Mouse (Mus musculus): ENCODE results near the gene Rasl12. TPM values are rescaled to one million over a fixed set of nuclear protein-coding genes. Genes with fewer than 3 reads are reported as not detected.

Rasl12 gene
- polyA plus RNA-seq, 1 experiment from 2014 or later = 7.3 TPM

DNA sequence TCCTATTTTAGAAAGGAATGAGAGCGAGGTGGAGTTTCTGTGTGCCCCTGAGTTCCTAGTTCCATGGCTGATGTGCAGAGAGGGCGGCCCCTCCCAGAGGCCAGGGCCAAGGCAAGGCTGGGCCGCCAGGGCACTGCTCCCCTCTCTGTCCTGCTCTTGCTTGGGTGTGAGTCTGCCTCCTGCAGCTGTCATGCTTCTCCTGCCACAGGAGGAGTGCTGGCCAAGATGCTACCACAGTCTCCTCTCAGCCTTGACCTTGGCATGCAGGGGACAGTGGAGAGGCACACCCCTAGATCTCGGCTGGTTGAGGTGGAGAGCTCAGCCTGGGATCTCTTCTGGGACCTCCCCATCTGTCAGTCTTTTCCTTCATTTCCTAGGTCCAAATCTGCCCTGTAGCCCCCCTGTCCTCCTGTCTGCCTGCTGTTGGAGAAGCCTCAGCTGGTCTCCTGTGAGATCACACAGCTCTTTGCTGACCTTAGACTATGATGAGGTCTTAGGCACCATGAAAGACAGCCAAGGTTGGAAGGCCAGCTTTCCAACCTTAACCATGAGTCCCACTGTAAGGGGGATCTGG, 17.2 kb upstream of the Rasl12 start:
- Histone ChIP-seq H3K4me1 (no peaks in the 10 kb centered on the region), H3K4me3 (no peak overlapping the region), H3K27ac (no peak overlapping the region), H3K9ac (no peak overlapping the region), H3K36me3 (replicated peaks) (no peaks in the 10 kb centered on the region), H3K9me3 (no peaks in the 10 kb centered on the region), H3K4me2 (no peak overlapping the region), H3K27me3 (replicated peaks) (no peaks in the 10 kb centered on the region)
- WGBS = 78% methylated on average over 4 of the region's 4 CpGs
- ATAC-seq (replicated peaks) = no peak

- WGBS = 84% methylated on average over 6 of the region's 6 CpGs
- ATAC-seq (replicated peaks) = no peak
- Histone ChIP-seq H3K4me2 (no peak overlapping the region), H3K36me3 (replicated peaks) (no peaks in the 10 kb centered on the region), H3K9me3 (no peaks in the 10 kb centered on the region), H3K27ac (no peak overlapping the region), H3K27me3 (replicated peaks) (no peaks in the 10 kb centered on the region), H3K9ac (no peak overlapping the region), H3K4me3 (no peak overlapping the region), H3K4me1 (no peaks in the 10 kb centered on the region)
Measured at GRCm38 (mm10) chr9:65382031-65382750, 16.1 kb upstream of the Rasl12 start.

GRCm38 (mm10) chr9:65382751-65383097, 15.6 kb upstream of the Rasl12 start:
- Histone ChIP-seq H3K27me3 (replicated peaks) (no peaks in the 10 kb centered on the region), H3K4me1 (no peaks in the 10 kb centered on the region), H3K9me3 (no peaks in the 10 kb centered on the region), H3K4me3 (no peak overlapping the region), H3K4me2 (no peak overlapping the region), H3K9ac (no peak overlapping the region), H3K36me3 (replicated peaks) (no peaks in the 10 kb centered on the region), H3K27ac (no peak overlapping the region)
- 68% methylated on average over 3 of the region's 3 CpGs for WGBS
- no peak for ATAC-seq (replicated peaks)

DNA sequence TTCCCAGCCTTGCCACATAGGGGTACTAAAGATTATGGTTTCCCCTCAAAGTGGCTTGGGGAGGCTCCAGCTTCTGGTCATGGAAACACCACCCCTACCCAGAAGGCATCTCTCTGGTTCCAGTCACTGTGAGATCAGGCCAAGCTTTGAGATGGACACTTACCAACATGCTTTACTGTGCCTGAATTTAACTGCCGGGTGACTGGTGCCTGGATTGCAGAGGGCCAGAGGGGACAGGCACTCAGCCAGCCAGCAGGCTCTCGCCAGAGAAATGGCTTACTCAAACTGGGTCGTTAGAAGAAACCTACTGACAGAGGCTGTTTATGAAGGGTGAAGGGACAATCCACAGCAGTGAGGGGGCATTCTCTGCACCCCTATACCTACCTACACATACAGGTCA, 14.0 kb upstream of the Rasl12 start:
- Histone ChIP-seq H3K27me3 (replicated peaks) (peaks cover 5% of the 10 kb centered on the region; the same call in 1 of the 2 replicates), H3K36me3 (replicated peaks) (no peaks in the 10 kb centered on the region), H3K4me2 (no peak overlapping the region), H3K4me3 (no peak overlapping the region), H3K27ac (no peak overlapping the region), H3K4me1 (no peaks in the 10 kb centered on the region), H3K9ac (no peak overlapping the region), H3K9me3 (no peaks in the 10 kb centered on the region)
- 55% methylated on average over 3 of the region's 3 CpGs for WGBS
- no peak for ATAC-seq (replicated peaks)

GRCm38 (mm10) chr9:65386373-65387140, 11.7 kb upstream of the Rasl12 start:
- H3K36me3 ChIP-seq (replicated peaks) = no peaks in the 10 kb centered on the region
- no peak overlapping the region for H3K4me2 ChIP-seq
- peaks cover 26% of the 10 kb centered on the region for H3K27me3 ChIP-seq (replicated peaks)
- no peak overlapping the region for H3K9ac ChIP-seq
- H3K4me1 ChIP-seq = peaks cover 8% of the 10 kb centered on the region; the same call in 1 of the 2 replicates
- WGBS = 42% methylated on average over 8 of the region's 8 CpGs
- no peak for ATAC-seq (replicated peaks)
- H3K9me3 ChIP-seq = 0 out of 2 replicates have a peak, but pooled peaks cover 3% of the 10 kb centered on the region
- H3K4me3 ChIP-seq = no peak overlapping the region
- no peak overlapping the region for H3K27ac ChIP-seq

- peak; percentile 62; the same call in 1 of the 2 replicates for ATAC-seq (replicated peaks)
- 19% methylated on average over 95 of the region's 96 CpGs for WGBS
- Histone ChIP-seq H3K36me3 (replicated peaks) (no peaks in the 10 kb centered on the region), H3K27me3 (replicated peaks) (peaks cover 37% of the 10 kb centered on the region), H3K4me2 (peak overlapping the region; percentile 53), H3K4me3 (peak overlapping the region; percentile 39), H3K4me1 (peaks cover 8% of the 10 kb centered on the region; the same call in 1 of the 2 replicates), H3K27ac (no peak overlapping the region), H3K9me3 (0 out of 2 replicates have a peak, but pooled peaks cover 3% of the 10 kb centered on the region), H3K9ac (no peak overlapping the region)
Measured at GRCm38 (mm10) chr9:65390752-65391612, 7.3 kb upstream of the Rasl12 start.

DNA sequence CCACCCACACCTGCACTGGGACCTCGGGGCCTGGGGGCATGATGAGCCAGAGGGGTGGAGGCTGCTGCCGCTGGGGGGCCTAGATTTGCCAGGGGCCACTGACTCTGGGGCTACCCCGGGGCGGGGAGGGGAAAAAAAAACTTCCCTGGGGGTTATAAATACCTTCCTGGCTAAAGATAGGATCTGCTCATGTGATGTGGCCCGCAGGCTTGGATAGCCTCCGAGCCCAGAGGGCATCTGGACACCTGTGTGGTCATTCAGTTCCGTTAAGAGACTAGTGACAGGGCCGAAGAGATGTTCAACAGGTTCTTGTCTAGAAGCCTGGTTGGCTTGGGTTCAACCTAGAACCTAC, 6.7 kb upstream of the Rasl12 start, which contains the start of gene Kbtbd13:
Gene Kbtbd13 (minus strand): TSS at position 40 of the 352 bp plus-strand sequence.
- no peak for ATAC-seq (replicated peaks)
- Histone ChIP-seq H3K27me3 (replicated peaks) (peaks cover 37% of the 10 kb centered on the region), H3K4me3 (peak within 1 kb of the TSS; percentile 39), H3K4me1 (peaks cover 8% of the 10 kb centered on the region; the same call in 1 of the 2 replicates), H3K36me3 (replicated peaks) (no peaks in the 10 kb centered on the region), H3K9me3 (0 out of 2 replicates have a peak, but pooled peaks cover 3% of the 10 kb centered on the region), H3K27ac (no peak within 1 kb of the TSS), H3K4me2 (peak within 1 kb of the TSS; percentile 53), H3K9ac (no peak within 1 kb of the TSS)
- 48% methylated on average over 8 of the region's 8 CpGs for WGBS

DNA sequence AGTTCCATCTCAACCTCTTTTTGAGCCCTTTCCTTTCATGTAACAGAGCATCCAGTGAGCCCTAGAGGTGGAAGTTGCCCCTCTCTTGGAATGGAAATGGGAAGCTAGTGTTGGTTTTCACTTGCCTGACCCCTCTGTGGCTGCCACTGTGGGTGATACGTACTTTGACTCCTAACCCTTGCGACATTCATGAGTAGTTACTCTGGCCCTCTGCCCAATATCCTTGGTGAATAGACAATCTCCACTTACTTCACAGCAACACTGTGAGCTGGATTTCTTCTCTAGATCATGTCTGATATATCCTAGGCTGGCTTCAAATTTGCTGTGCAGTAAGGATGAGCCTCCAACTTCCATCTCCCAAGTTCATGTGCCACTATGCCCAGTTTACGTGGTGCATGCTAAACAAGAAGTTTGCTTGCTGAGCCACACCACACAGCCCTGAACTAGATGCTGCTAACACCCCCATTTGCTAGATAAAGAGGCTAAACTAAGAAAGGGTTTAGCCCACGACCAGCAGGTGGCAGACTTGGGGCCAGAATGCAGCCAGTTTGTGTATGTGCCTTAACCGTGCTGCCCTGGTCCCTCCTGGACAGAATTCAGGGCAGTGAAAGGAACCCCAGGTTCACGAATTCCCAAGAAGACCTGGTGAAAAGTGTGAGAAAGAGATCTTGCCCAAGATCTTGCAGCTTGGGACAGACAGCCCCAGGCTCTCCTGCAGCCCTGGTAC, 5.5 kb upstream of the Rasl12 start:
- no peak overlapping the region for H3K4me3 ChIP-seq
- H3K36me3 ChIP-seq (replicated peaks) = no peaks in the 10 kb centered on the region
- 0 out of 2 replicates have a peak, but pooled peaks cover 3% of the 10 kb centered on the region for H3K9me3 ChIP-seq
- peaks cover 8% of the 10 kb centered on the region; the same call in 1 of the 2 replicates for H3K4me1 ChIP-seq
- no peak overlapping the region for H3K9ac ChIP-seq
- 29% methylated on average over 6 of the region's 6 CpGs for WGBS
- H3K27ac ChIP-seq = no peak overlapping the region
- ATAC-seq (replicated peaks) = no peak
- no peak overlapping the region for H3K4me2 ChIP-seq
- H3K27me3 ChIP-seq (replicated peaks) = peaks cover 37% of the 10 kb centered on the region

DNA sequence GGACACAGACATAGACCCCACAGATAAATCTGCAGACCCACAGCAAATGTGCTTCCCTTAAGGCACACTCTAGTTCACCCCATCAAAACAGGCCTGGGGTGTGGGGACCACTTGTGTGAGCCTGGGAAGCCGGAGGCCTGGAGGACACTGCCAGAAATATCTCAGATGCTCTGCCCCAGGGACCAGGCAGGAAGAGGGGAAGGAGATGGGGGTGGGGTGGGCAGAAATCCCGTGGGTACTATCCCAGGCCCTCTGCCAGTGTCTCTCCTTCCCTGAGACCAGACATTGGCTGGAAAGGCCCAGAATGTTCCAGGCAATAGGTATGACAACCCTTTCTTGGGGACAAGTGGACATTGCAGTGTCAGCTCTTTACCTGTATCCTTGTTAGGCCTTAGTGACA, 4.7 kb upstream of the Rasl12 start:
- WGBS = 54% methylated on average over 2 of the region's 2 CpGs
- Histone ChIP-seq H3K27ac (no peak overlapping the region), H3K9ac (no peak overlapping the region), H3K9me3 (0 out of 2 replicates have a peak, but pooled peaks cover 3% of the 10 kb centered on the region), H3K27me3 (replicated peaks) (peaks cover 37% of the 10 kb centered on the region), H3K4me1 (peaks cover 15% of the 10 kb centered on the region), H3K4me2 (no peak overlapping the region), H3K4me3 (no peak overlapping the region), H3K36me3 (replicated peaks) (no peaks in the 10 kb centered on the region)
- no peak for ATAC-seq (replicated peaks)

DNA sequence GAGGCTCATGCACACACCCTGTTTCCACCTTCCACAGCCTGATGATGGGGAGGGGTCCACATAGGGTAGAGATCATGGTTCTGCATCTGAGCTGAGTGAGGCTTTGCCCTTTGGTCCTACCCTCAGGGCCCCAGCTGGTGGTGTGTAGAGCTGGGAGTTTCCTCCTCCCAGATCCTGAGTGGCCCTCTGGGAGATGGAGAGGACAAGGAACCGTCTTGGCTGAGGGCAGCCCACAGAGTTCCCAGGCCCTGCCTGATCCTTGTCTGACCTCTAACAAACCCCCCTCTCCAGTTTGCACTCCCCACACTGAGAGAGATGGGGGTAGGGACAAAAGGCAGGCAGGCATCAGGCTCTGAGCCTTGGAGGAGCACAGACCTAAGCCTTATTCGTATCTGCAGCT, 3.9 kb upstream of the Rasl12 start:
- 68% methylated on average over 2 of the region's 2 CpGs for WGBS

DNA sequence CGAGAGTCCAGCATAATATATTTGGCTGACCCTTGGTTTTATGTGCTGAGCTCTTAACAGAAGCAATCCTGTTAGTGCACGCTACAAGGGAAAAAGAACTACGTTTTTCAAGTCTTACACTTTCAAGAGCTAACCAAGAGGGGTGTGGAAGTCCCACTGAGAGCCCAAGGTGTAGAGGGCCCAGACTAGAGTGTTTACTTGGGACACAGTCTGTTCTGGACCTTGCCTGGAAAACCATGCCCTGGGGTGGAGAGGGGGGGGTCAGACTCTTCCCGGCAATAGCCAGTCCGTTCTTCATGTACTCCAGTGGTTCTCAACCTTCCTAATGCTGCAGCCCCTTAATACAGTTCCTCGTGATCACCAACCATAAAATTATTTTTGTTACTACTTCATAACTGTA, 1.6 kb downstream of the Rasl12 start:
- no peak overlapping the region for H3K4me2 ChIP-seq
- no peaks in the 10 kb centered on the region for H3K9me3 ChIP-seq
- no peak overlapping the region for H3K4me3 ChIP-seq
- H3K27me3 ChIP-seq (replicated peaks) = no peaks in the 10 kb centered on the region
- H3K9ac ChIP-seq = no peak overlapping the region
- no peaks in the 10 kb centered on the region for H3K36me3 ChIP-seq (replicated peaks)
- 83% methylated on average over 6 of the region's 6 CpGs for WGBS
- H3K4me1 ChIP-seq = peaks cover 9% of the 10 kb centered on the region
- no peak overlapping the region for H3K27ac ChIP-seq
- no peak for ATAC-seq (replicated peaks)

More for the DNA sequence above, 3.9 kb upstream of the Rasl12 start:
- peaks cover 17% of the 10 kb centered on the region for H3K4me1 ChIP-seq
- H3K4me3 ChIP-seq = no peak overlapping the region
- H3K36me3 ChIP-seq (replicated peaks) = no peaks in the 10 kb centered on the region
- H3K4me2 ChIP-seq = no peak overlapping the region
- H3K9me3 ChIP-seq = 0 out of 2 replicates have a peak, but pooled peaks cover 3% of the 10 kb centered on the region
- H3K9ac ChIP-seq = no peak overlapping the region
- no peak overlapping the region for H3K27ac ChIP-seq
- peaks cover 31% of the 10 kb centered on the region for H3K27me3 ChIP-seq (replicated peaks)
- ATAC-seq (replicated peaks) = no peak

Data from midbrain, embryonic 15.5 days (tissue).